Mouse (Mus musculus) hindbrain, embryonic 14.5 days (tissue): ENCODE data around the gene Terb1. TPM values are rescaled to one million over a fixed set of nuclear protein-coding genes. Genes with fewer than 3 reads are reported as not detected.

Experiments used
- ATAC-seq: fragments of 200-750 bp; cut with Nextera tagmentation; 2 replicates; pipeline ENCODE4 v1.8.0; 2017; ENCODE audit warnings: moderate number of reproducible peaks, mild to moderate bottlenecking, moderate TSS enrichment, moderate library complexity; ENCODE audit not compliant: low FRiP score
- DNase-seq: peaks from one replicate; pipeline ENCODE4 v3.0.0-alpha.2; 2015; ENCODE audit warnings: low spot score
- H3K27ac ChIP-seq: fragments of 300-500 bp; sonication (generic); 2 replicates; pipeline ENCODE4 v1.5.1; 2014; ENCODE audit warnings: mild to moderate bottlenecking, moderate library complexity
- H3K27me3 ChIP-seq: fragments of 300-500 bp; sonication (generic); 2 replicates; pipeline ENCODE4 v1.6.1; 2014; ENCODE audit warnings: mild to moderate bottlenecking, low read length, mixed read lengths; ENCODE audit not compliant: control insufficient read depth, insufficient read depth
- H3K36me3 ChIP-seq: fragments of 300-500 bp; sonication (generic); replicated peaks from 2 replicates; pipeline ENCODE4 v1.6.1; 2014; ENCODE audit not compliant: control insufficient read depth, insufficient read depth
- H3K4me1 ChIP-seq: fragments of 300-500 bp; sonication (generic); replicated peaks from 2 replicates; pipeline ENCODE4 v1.6.1; 2014; ENCODE audit warnings: antibody characterized with exemption, low read length, mixed read lengths; ENCODE audit not compliant: control insufficient read depth, insufficient read depth
- H3K4me2 ChIP-seq: fragments of 300-500 bp; sonication (generic); replicated peaks from 2 replicates; pipeline ENCODE4 v1.6.1; 2014; ENCODE audit warnings: mild to moderate bottlenecking, moderate library complexity
- H3K4me3 ChIP-seq: fragments of 300-500 bp; sonication (generic); replicated peaks from 2 replicates; pipeline ENCODE4 v1.5.1; 2014; ENCODE audit warnings: mild to moderate bottlenecking, low read length
- H3K9ac ChIP-seq: fragments of 300-500 bp; sonication (generic); 2 replicates; pipeline ENCODE4 v1.6.1; 2014
- H3K9me3 ChIP-seq: fragments of 300-500 bp; sonication (generic); 2 replicates; pipeline ENCODE4 v1.6.1; 2016; ENCODE audit warnings: low read length; ENCODE audit not compliant: control insufficient read depth
- WGBS: fragments of 180-500 bp; shearing (Covaris S2); extraction: QIAGEN DNeasy Blood & Tissue Kit; methylation state at CpG from one replicate; pipeline ENCODE4 v1.1.7; 2014; 5-methylcytosine and 5-hydroxymethylcytosine counted together
- polyA plus RNA-seq: library from polyadenylated mRNA; unstranded; fragments of >200 nt; fragmentation: Nextera tagmentation; extraction: Ambion mirVana; gene quantifications from 2 replicates; pipeline ENCODE4 v1.2.1, GENCODE M21; 2014

The Terb1 gene
- polyA plus RNA-seq, 1 experiment from 2014 or later: 0.78 TPM

GRCm38 (mm10) chr8:104410628-104411273, 99.0 kb downstream of the Terb1 start:
- ATAC-seq: no peak
- 51% methylated on average over 7 of the region's 7 CpGs for WGBS
- H3K36me3 ChIP-seq: peaks cover 2% of the 10 kb centered on the region; the same call in 1 of the 2 replicates

GRCm38 (mm10) chr8:104408328-104409110, 101.2 kb downstream of the Terb1 start:
- ATAC-seq (no peak), DNase-seq (no peak)
- WGBS: 92% methylated on average over 7 of the region's 7 CpGs
- H3K4me1 ChIP-seq: no peaks in the 10 kb centered on the region
- no peak overlapping the region for H3K9ac ChIP-seq
- H3K27me3 ChIP-seq: no peaks in the 10 kb centered on the region
- no peak overlapping the region for H3K4me2 ChIP-seq
- no peak overlapping the region for H3K27ac ChIP-seq
- H3K9me3 ChIP-seq: no peaks in the 10 kb centered on the region
- H3K4me3 ChIP-seq: no peak overlapping the region
- no peaks in the 10 kb centered on the region for H3K36me3 ChIP-seq

More at GRCm38 (mm10) chr8:104410628-104411273, 99.0 kb downstream of the Terb1 start:
- H3K27ac ChIP-seq: no peak overlapping the region
- H3K4me1 ChIP-seq: no peaks in the 10 kb centered on the region
- H3K4me3 ChIP-seq: no peak overlapping the region
- no peaks in the 10 kb centered on the region for H3K9me3 ChIP-seq
- no peak for DNase-seq
- no peak overlapping the region for H3K9ac ChIP-seq
- H3K27me3 ChIP-seq: no peaks in the 10 kb centered on the region
- H3K4me2 ChIP-seq: no peak overlapping the region

- ATAC-seq: no peak
- Histone ChIP-seq H3K9ac (no peak overlapping the region), H3K4me2 (no peak overlapping the region), H3K27me3 (no peaks in the 10 kb centered on the region), H3K9me3 (no peaks in the 10 kb centered on the region), H3K27ac (no peak overlapping the region), H3K4me3 (no peak overlapping the region), H3K36me3 (no peaks in the 10 kb centered on the region), H3K4me1 (no peaks in the 10 kb centered on the region)
- DNase-seq: no peak
- 81% methylated on average over 6 of the region's 6 CpGs for WGBS
Measured at GRCm38 (mm10) chr8:104406340-104407128, 103.2 kb downstream of the Terb1 start.

GRCm38 (mm10) chr8:104405430-104406187, 104.1 kb downstream of the Terb1 start:
- no peaks in the 10 kb centered on the region for H3K4me1 ChIP-seq
- DNase-seq (no peak), ATAC-seq (no peak)
- no peak overlapping the region for H3K9ac ChIP-seq
- H3K4me2 ChIP-seq: no peak overlapping the region
- WGBS: 74% methylated on average over 15 of the region's 15 CpGs
- no peak overlapping the region for H3K4me3 ChIP-seq
- H3K9me3 ChIP-seq: no peaks in the 10 kb centered on the region
- no peaks in the 10 kb centered on the region for H3K36me3 ChIP-seq
- no peak overlapping the region for H3K27ac ChIP-seq
- no peaks in the 10 kb centered on the region; the same call in 1 of the 2 replicates for H3K27me3 ChIP-seq

GRCm38 (mm10) chr8:104403596-104403995, 106.1 kb downstream of the Terb1 start:
- Histone ChIP-seq H3K4me2 (no peak overlapping the region), H3K9me3 (no peaks in the 10 kb centered on the region), H3K4me1 (no peaks in the 10 kb centered on the region), H3K27me3 (no peaks in the 10 kb centered on the region; the same call in 1 of the 2 replicates), H3K36me3 (no peaks in the 10 kb centered on the region), H3K27ac (no peak overlapping the region), H3K9ac (no peak overlapping the region), H3K4me3 (no peak overlapping the region)
- DNase-seq: no peak
- no peak for ATAC-seq
- 70% methylated on average over 3 of the region's 3 CpGs for WGBS

Other genes starting within 250 kb of the Terb1 start
- gene Cmtm2a, start 216.7 kb downstream of the Terb1 start, polyA plus RNA-seq: not detected in 2 replicates
- gene Gm45711, start 199.8 kb downstream of the Terb1 start, polyA plus RNA-seq: not detected in 2 replicates
- not detected in 2 replicates for gene Cmtm1, start 199.8 kb downstream of the Terb1 start, polyA plus RNA-seq
- gene Gm11020, start 188.3 kb downstream of the Terb1 start, polyA plus RNA-seq: not detected in 2 replicates
- gene Cmtm2b, start 187.7 kb downstream of the Terb1 start, polyA plus RNA-seq: not detected in 2 replicates
- 39.5 and 44.7 TPM in 2 replicates for gene Cmtm3, start 170.5 kb downstream of the Terb1 start, polyA plus RNA-seq
- gene Cmtm4, start 114.1 kb downstream of the Terb1 start, polyA plus RNA-seq: 3.5 and 3.8 TPM in 2 replicates
- 89.9 and 96.5 TPM in 2 replicates for gene Dync1li2, start 66.9 kb downstream of the Terb1 start, polyA plus RNA-seq
- 111 and 116 TPM in 2 replicates for gene Nae1, start 24.7 kb upstream of the Terb1 start, polyA plus RNA-seq
- 2.0 and 2.2 TPM in 2 replicates for gene Car7, start 24.8 kb upstream of the Terb1 start, polyA plus RNA-seq
- gene Pdp2, start 81.5 kb upstream of the Terb1 start, polyA plus RNA-seq: 18.7 and 19.7 TPM in 2 replicates
- gene Cdh16, start 114.5 kb upstream of the Terb1 start, polyA plus RNA-seq: not detected in 2 replicates
- gene Rrad, start 121.4 kb upstream of the Terb1 start, polyA plus RNA-seq: 3.9 and 4.3 TPM in 2 replicates
- gene Ciao2b, start 132.1 kb upstream of the Terb1 start, polyA plus RNA-seq: 109 and 128 TPM in 2 replicates
- gene Ces2a, start 224.1 kb upstream of the Terb1 start, polyA plus RNA-seq: not detected in 2 replicates